Mouse (Mus musculus) c-Kit-positive CD71-positive TER-119-negative erythroid progenitor cells, embryonic 14.5 days (primary cell): ENCODE measurements around the gene Gm19402.

Source experiments
- DNase-seq: peaks from one replicate; pipeline ENCODE4 v3.0.0-alpha.2; 2013; ENCODE audit warnings: low read depth

Gm19402 gene

DNA sequence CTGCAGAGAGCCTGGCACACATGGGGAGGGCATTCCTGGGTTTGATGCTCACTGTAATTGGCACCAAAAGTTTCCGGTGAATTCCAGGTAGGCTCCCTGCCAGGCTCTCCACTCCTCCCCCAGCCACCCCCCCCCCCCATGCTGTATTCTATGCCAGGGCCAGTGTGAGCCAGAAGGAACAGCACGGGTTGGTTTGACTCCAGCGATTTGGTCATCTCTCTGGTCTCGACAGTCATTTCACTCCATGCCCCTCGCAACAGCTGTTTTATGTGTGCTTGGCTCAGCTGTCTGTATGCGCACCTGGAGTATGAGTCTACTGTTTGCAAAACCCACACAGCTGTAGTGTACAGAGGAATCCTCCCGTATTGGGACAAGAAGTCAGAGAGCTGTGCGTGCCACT, 24.2 kb downstream of the Gm19402 start:
- DNase-seq, result no peak

GRCm38 (mm10) chr10:77663949-77664665, 26.4 kb downstream of the Gm19402 start:
- no peak for DNase-seq

DNA sequence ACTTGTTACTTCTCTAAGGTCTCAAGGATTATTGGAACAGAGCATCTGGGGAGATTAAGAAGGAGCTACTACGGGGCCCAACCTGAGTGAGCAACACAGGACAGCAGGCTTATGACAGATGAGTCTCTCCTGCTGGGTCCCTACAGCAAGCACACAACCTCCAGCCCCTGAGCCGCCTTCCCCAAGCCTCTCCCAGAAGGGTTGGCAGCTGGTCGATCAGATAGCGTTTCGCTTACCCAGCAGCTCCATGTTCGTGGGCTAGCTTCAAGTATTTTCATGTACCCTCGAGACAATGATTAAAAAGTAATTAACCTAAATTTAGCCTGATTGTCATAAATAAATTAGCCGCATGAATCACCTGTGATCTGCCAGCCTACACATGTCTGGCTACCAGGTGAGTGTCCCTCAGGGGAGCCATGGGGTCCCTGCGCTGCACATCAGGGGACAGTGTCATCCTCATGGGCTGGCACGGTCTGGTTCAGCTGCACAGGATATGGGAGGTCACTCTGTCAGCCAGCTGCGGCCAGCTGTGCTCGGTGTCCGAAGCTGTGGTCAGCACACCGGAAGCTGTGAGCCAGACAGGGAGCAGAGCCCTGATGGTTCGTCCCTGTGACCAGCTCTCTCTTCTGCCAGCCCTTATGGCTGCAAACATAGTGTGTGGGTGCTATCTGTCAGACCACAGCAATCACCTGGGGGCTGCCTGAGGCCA, 32.1 kb downstream of the Gm19402 start:
- DNase-seq, result no peak

DNA sequence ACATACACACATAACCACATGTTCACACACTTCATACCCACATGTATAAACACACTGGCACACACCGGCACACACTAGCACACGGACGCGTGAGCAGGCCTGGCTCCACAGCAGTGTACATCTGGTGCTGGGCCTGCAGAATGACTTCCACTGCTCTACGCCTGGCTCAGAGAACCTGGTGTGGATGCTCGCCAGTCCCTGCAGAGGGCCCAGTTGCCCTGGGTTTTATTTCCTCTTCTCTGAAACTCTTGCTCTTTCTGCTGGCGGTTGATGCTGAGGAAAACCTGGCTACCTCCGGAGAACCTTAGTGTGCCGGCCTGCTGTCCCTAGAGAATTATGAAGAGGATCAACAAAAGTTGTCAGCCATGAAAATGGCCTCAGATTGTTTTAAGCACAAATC, 38.5 kb downstream of the Gm19402 start:
- no peak for DNase-seq

- no peak for DNase-seq
Observed at GRCm38 (mm10) chr10:77647901-77648300, 42.7 kb downstream of the Gm19402 start.

- DNase-seq, result no peak
Observed at GRCm38 (mm10) chr10:77647461-77647860, 43.1 kb downstream of the Gm19402 start.

- DNase-seq, result no peak
Observed at GRCm38 (mm10) chr10:77645571-77645970, 45.0 kb downstream of the Gm19402 start.

GRCm38 (mm10) chr10:77643160-77643559, 47.4 kb downstream of the Gm19402 start:
- no peak for DNase-seq
